Mouse (Mus musculus) heart, adult 18-20 months (tissue): Measurements from ENCODE around the gene Kbtbd13. TPM values are rescaled to one million over a fixed set of nuclear protein-coding genes. Genes with fewer than 3 reads are reported as not detected.

ENCODE experiments used
- DNase-seq, 2 experiments: peaks; one replicate each; pipeline ENCODE4 v3.0.0; 2021 to 2022; ENCODE audit warnings: mixed read lengths in 1 of 2
- long read RNA-seq, 2 experiments: library from polyadenylated mRNA; stranded (forward); transcript quantifications; one replicate each; pipeline ENCODE4 v2.0.0; 2021
- total RNA-seq, 2 experiments: library from RNA; stranded (reverse); gene quantifications; 2 replicates each; pipeline ENCODE4 v1.2.3; 2021

Gene Kbtbd13
- total RNA-seq = 1 to 10 TPM; 1.5 to 1.6 TPM
- long read RNA-seq, experiment 1, partial matches to known transcripts = 0 of 4 reads
- long read RNA-seq, experiment 1, other reads (novel, unspliced or antisense) = 0 of 4 reads
- long read RNA-seq, experiment 2 = 0 reads

DNA sequence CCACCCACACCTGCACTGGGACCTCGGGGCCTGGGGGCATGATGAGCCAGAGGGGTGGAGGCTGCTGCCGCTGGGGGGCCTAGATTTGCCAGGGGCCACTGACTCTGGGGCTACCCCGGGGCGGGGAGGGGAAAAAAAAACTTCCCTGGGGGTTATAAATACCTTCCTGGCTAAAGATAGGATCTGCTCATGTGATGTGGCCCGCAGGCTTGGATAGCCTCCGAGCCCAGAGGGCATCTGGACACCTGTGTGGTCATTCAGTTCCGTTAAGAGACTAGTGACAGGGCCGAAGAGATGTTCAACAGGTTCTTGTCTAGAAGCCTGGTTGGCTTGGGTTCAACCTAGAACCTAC, at the start of gene Kbtbd13:
Kbtbd13 (minus strand) TSS at position 40 of the 352 bp plus-strand sequence.
- peak; percentile 56 to 57 for DNase-seq

DNA sequence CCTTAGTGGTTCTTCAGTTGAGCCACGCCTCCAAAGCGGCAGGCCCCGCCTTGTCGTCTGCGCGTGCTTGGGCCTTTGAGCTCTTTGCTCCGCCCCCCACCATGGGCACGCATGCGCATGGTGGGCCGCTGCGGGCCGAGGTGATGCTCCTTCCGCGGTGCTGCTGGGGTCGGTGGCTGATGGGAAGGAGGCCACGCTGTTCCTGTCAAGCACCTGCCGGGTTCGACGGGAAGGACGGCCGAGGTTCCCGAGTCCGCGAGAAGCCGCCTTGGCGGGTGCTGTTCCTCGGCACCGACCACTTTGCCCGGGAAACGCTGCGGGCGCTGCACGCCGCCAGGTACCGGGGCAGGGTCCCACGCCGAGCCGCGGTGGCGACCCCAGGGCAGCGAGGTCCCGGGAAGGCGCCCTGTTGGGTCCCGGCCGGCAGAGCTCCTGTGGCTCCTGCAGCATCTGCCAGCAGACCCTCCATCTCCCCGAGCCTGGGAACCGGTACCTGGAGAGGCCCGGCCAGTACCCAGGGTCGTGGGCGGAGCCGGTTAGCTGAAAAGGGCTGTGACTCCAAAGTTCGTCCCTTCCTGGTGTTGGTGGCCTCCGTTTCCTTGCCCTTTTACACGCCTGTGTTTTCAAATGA, 44.3 kb upstream of the Kbtbd13 start, which contains the start of gene Mtfmt:
Mtfmt (plus strand) TSS at position 112 of the 631 bp plus-strand sequence.
- peak; percentile 94 to 97 for DNase-seq

DNA sequence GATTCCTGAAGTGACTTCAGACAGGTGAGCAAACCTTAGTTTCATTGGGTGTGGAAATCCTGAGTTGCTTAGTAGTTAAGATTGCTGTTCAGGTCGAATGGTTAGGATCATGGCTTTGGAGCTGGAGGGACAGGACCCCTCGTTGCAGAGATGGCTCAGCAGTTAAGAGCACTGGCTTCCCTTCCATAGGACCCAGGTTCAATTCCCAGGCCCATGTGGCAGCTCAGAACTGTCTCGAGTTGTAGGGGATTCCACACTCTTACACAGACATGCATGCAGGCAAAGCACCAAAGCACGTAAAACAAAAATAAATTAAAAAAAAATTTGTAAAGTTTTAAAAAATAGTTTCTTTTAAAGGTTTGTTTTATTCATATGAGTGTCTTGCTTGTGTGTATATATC, 43.8 kb upstream of the Kbtbd13 start:
- DNase-seq = no peak

GRCm38 (mm10) chr9:65434140-65434539, 42.7 kb upstream of the Kbtbd13 start:
- DNase-seq = peak in 1 of 2 experiments; percentile 44

- peak; percentile 82 to 93 for DNase-seq
Observed at GRCm38 (mm10) chr9:65432236-65432635, 40.8 kb upstream of the Kbtbd13 start.

DNA sequence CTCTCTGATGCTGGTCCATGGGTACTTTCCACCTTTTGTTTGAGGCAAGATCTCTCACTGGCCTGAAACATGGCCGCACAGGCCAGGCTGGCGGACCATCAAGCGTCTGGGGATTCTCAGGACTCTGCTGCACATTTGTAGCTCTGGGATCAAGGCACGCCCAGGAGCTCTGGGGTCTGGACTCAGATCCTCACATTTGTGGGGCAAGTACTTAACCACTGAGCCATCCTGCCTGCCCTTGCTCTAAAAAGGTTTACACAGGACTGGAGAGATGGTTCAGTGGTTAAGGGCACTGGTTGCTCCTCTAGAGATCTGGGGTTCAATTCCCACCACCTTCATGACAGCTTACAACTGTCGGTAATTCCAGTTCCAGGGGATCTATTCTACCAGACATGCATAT, 39.5 kb upstream of the Kbtbd13 start:
- DNase-seq = no peak

DNA sequence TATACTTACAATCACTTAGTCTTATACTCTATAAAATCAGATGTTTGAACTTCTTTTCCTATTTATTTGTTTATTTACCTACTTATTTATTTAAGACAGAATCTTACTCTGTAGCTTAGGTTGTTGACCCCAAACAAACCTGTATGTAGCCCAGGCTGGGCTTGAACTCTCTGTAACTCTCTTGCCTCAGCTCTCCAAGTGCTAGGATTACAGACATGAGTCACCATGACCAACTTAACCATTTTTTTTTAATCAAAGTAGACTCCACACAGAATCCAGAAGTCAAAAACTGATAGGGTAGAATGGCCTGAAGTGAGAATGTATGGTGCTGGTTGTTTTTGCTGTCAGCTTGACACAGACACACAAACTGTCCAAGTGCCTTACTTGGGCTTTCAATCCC, 38.9 kb upstream of the Kbtbd13 start:
- DNase-seq = no peak

- no peak for DNase-seq
Observed at GRCm38 (mm10) chr9:65428003-65428402, 36.6 kb upstream of the Kbtbd13 start.

- no peak for DNase-seq
Observed at GRCm38 (mm10) chr9:65427511-65427910, 36.1 kb upstream of the Kbtbd13 start.

- no peak for DNase-seq
Observed at GRCm38 (mm10) chr9:65424393-65424792, 32.9 kb upstream of the Kbtbd13 start.

- DNase-seq = no peak
Observed at GRCm38 (mm10) chr9:65422760-65423501, 31.5 kb upstream of the Kbtbd13 start, which contains the start of gene Slc51b. Gene Slc51b, minus strand, starts transcription at chr9:65422955.

- DNase-seq = no peak
Observed at GRCm38 (mm10) chr9:65419633-65420032, 28.2 kb upstream of the Kbtbd13 start.

GRCm38 (mm10) chr9:65417738-65418137, 26.3 kb upstream of the Kbtbd13 start:
- no peak for DNase-seq

DNA sequence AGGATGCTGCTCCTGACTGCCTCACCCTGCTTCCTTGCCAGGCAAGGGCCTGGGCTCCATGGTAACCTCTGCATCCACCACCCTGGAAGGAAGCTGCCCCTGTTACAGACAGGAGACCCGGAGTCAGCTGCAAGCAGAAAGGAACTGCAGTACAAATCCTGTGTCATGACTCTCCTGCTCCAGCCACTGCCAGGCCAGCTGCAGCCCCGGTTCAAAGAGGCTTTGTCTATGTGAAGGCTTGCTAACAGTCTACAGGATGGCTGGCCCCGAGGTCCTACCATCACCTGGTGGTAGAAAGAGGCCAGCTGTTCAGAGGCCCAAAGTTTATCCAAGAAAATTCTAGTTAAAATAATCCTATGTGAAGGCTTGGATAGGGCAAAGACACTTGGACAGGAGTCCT, 19.9 kb upstream of the Kbtbd13 start:
- no peak for DNase-seq

GRCm38 (mm10) chr9:65410378-65410777, 18.9 kb upstream of the Kbtbd13 start:
- DNase-seq = no peak

GRCm38 (mm10) chr9:65408871-65409295, 17.4 kb upstream of the Kbtbd13 start:
- DNase-seq = peak; percentile 67 to 71

GRCm38 (mm10) chr9:65407861-65408260, 16.4 kb upstream of the Kbtbd13 start:
- DNase-seq = no peak

- no peak for DNase-seq
Observed at GRCm38 (mm10) chr9:65407327-65407726, 15.9 kb upstream of the Kbtbd13 start.

DNA sequence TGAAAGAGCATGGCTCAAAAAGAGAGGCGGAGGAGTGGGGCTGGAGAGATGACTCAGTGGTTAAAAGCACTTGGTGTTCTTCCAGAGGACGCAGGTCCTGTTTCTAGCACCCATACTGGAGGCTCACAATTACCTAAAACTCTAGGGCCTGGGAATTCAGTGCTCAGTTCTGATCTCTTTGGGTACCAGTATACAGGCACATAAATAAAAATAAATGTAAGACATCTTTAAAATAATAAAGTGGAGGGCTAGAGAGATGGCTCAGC, 13.7 kb upstream of the Kbtbd13 start:
- peak in 1 of 2 experiments; percentile 37 for DNase-seq

DNA sequence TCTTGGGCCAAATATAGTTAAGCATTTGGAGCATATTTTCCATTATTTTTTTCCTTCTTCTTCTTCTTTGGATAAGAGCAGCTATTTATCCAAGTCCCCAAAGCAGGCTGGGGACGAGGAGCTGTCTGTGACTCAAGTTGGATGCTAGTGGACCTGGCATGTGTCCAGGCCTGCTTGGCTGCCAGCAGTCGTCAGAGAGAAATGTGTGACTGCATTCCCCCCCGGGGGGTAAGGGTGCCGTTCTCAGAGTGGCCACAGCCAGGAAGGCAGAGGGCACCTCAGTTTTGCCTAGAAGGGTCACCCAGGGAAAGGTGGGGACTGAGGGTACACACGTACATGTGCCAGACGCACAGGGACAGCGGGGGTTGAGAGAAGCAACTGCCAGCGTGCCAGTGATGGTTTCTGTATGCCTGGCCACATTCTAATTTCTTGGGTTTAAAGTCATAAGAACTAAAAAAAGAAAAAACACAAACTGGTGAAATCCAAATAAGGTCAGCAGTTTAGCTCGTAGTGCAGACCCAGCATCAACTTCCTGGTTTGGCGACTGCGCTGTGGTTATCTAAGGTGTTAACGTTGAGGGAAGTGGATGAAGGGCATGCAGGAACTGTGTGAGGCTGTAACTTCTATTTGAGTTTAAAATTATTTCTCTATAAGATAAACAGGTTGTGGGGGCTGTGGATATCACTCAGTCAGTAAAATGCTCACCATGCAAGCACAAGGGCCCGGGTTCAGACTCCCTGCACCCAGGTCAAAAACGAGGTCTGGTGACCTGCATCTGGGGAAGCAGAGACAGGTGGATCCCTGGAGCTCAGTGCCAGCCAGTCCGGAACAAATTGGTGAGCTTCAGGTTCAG, 13.1 kb upstream of the Kbtbd13 start:
- peak; percentile 90 to 91 for DNase-seq

DNA sequence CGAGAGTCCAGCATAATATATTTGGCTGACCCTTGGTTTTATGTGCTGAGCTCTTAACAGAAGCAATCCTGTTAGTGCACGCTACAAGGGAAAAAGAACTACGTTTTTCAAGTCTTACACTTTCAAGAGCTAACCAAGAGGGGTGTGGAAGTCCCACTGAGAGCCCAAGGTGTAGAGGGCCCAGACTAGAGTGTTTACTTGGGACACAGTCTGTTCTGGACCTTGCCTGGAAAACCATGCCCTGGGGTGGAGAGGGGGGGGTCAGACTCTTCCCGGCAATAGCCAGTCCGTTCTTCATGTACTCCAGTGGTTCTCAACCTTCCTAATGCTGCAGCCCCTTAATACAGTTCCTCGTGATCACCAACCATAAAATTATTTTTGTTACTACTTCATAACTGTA, 8.5 kb upstream of the Kbtbd13 start:
- no peak for DNase-seq

- DNase-seq = peak; percentile 83
Observed at GRCm38 (mm10) chr9:65398279-65398678, 6.8 kb upstream of the Kbtbd13 start, which contains the start of gene Rasl12. Gene Rasl12, plus strand, starts transcription at chr9:65398506.

DNA sequence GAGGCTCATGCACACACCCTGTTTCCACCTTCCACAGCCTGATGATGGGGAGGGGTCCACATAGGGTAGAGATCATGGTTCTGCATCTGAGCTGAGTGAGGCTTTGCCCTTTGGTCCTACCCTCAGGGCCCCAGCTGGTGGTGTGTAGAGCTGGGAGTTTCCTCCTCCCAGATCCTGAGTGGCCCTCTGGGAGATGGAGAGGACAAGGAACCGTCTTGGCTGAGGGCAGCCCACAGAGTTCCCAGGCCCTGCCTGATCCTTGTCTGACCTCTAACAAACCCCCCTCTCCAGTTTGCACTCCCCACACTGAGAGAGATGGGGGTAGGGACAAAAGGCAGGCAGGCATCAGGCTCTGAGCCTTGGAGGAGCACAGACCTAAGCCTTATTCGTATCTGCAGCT, 2.9 kb upstream of the Kbtbd13 start:
- peak in 1 of 2 experiments; percentile 61 for DNase-seq
